Mouse (Mus musculus) limb, embryonic 14.5 days (tissue): ENCODE measurements at regions not wholly inside any gene's neighbourhood (a gene's known extent, or its start where the extent isn't known, plus 50 kb on each side); places are given as distances from the start of the nearest gene placed in this dataset.
"Not testable (repeated sequence)": the region's sequence is repeated elsewhere in the genome, so short reads cannot be mapped to it uniquely, and the experiment has no call there.

Source experiments
- ATAC-seq: fragments of 200-750 bp; cut with Nextera tagmentation; 2 replicates; pipeline ENCODE4 v1.8.0; 2017; ENCODE audit warnings: low read depth, moderate number of reproducible peaks, moderate TSS enrichment; ENCODE audit not compliant: low FRiP score
- DNase-seq: peaks from one replicate; pipeline ENCODE4 v3.0.0-alpha.2; 2015; ENCODE audit warnings: low spot score
- H3K27ac ChIP-seq: fragments of 300-500 bp; sonication (generic); replicated peaks from 2 replicates; pipeline ENCODE4 v1.5.1; 2014; ENCODE audit warnings: low read depth, mild to moderate bottlenecking, low read length, moderate library complexity, mixed read lengths
- H3K27me3 ChIP-seq: fragments of 300-500 bp; sonication (generic); 2 replicates; pipeline ENCODE4 v1.6.1; 2014; ENCODE audit warnings: low read length, mixed read lengths; ENCODE audit not compliant: control insufficient read depth, insufficient read depth
- H3K36me3 ChIP-seq: fragments of 300-500 bp; sonication (generic); 2 replicates; pipeline ENCODE4 v1.6.1; 2014; ENCODE audit warnings: mild to moderate bottlenecking, low read length, moderate library complexity, mixed read lengths; ENCODE audit not compliant: control insufficient read depth, insufficient read depth
- H3K4me1 ChIP-seq: fragments of 300-500 bp; sonication (generic); 2 replicates; pipeline ENCODE4 v1.6.1; 2014; ENCODE audit warnings: antibody characterized with exemption, low read length, mixed read lengths; ENCODE audit not compliant: control insufficient read depth, insufficient read depth
- H3K4me2 ChIP-seq: fragments of 300-500 bp; sonication (generic); replicated peaks from 2 replicates; pipeline ENCODE4 v1.6.1; 2014; ENCODE audit warnings: low read depth, mild to moderate bottlenecking, low read length, moderate library complexity; ENCODE audit not compliant: severe bottlenecking
- H3K4me3 ChIP-seq: fragments of 300-500 bp; sonication (generic); replicated peaks from 2 replicates; pipeline ENCODE4 v1.5.1; 2014; ENCODE audit warnings: low read length
- H3K9ac ChIP-seq: fragments of 300-500 bp; sonication (generic); 2 replicates; pipeline ENCODE4 v1.6.1; 2014; ENCODE audit warnings: mild to moderate bottlenecking, low read depth, low read length, moderate library complexity; ENCODE audit not compliant: severe bottlenecking
- H3K9me3 ChIP-seq: fragments of 300-500 bp; sonication (generic); 2 replicates; pipeline ENCODE4 v1.6.1; 2016; ENCODE audit warnings: low read length; ENCODE audit not compliant: control insufficient read depth
- POLR2A ChIP-seq: fragments of 200-500 bp; IDR thresholded peaks from 2 replicates; pipeline ENCODE4 v1.8.0; 2012; ENCODE audit warnings: inconsistent platforms, mild to moderate bottlenecking, moderate library complexity, borderline replicate concordance; ENCODE audit not compliant: insufficient read depth, insufficient read length; ENCODE audit errors: extremely low read depth
- WGBS: fragments of 180-500 bp; shearing (Covaris S2); extraction: QIAGEN DNeasy Blood & Tissue Kit; methylation state at CpG from one replicate; pipeline ENCODE4 v1.1.7; 2014; 5-methylcytosine and 5-hydroxymethylcytosine counted together

DNA sequence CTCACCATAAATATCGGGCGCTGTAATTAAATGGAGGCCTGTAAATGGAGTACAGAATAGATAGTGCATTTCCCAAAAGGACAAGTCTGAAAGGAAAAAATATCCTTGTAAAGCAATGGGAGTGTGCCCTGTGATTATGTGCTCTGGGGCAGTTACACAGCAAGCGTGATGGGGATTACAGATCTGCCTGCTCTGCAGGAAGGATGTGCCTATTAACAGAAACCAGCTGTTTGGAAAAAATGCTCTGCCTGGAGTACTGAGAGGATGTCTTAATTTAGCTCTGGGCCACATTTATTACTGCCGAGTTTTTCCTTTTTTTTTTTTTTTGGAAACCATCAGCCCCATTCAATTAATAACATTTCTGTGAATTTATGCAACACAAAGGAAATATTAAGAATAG is 344.9 kb upstream of the Tpk1 start:
- DNase-seq (peak; percentile 42), ATAC-seq (no peak)
- Histone ChIP-seq H3K4me2 (no peak overlapping the region), H3K9ac (no peak overlapping the region), H3K4me1 (no peaks in the 10 kb centered on the region), H3K27me3 (no peaks in the 10 kb centered on the region), H3K36me3 (no peaks in the 10 kb centered on the region), H3K27ac (no peak overlapping the region), H3K9me3 (no peaks in the 10 kb centered on the region), H3K4me3 (no peak overlapping the region)
- WGBS: 29% methylated on average over 4 of the region's 4 CpGs
- no peak for TF ChIP-seq POLR2A

DNA sequence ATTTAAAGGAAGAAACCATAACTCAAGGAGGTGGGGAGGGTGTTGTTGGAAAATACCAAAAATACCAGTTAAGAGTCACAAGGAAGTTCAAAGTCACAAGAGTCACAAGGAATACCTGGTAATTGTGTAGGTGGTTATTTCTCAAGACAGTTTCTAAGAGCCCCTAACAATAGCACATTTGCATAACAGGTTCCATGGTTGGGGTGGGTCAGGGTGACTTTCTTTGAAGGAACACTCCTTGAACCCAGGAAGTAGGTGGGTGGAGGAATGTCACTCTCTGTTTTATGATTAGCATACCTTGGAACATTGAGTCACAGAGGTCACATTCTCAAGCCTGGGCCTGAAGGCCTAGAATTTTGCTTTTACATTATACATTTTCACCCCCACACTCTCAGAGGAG is 341.1 kb upstream of the Tpk1 start:
- H3K27ac ChIP-seq, ATAC-seq, H3K4me2 ChIP-seq, H3K4me3 ChIP-seq, DNase-seq, H3K36me3 ChIP-seq, H3K27me3 ChIP-seq, H3K4me1 ChIP-seq, H3K9me3 ChIP-seq, H3K9ac ChIP-seq: not testable (repeated sequence)
